Mouse (Mus musculus): ENCODE measurements around the gene Lmna.
A peak's percentile ranks its signal among the peaks of the same experiment; 100 is the strongest.

Gene Lmna

GRCm38 (mm10) chr3:88520078-88520477, 10.3 kb upstream of the Lmna start:
- DNase-seq = no peak

- no peak for DNase-seq
Measured at GRCm38 (mm10) chr3:88518411-88518810, 8.7 kb upstream of the Lmna start.

GRCm38 (mm10) chr3:88516407-88516806, 6.7 kb upstream of the Lmna start:
- DNase-seq = no peak

- DNase-seq = no peak
Measured at GRCm38 (mm10) chr3:88515095-88515386, 5.3 kb upstream of the Lmna start.

- DNase-seq = no peak
Measured at GRCm38 (mm10) chr3:88514231-88515094, 4.7 kb upstream of the Lmna start.

GRCm38 (mm10) chr3:88513546-88514115, 3.9 kb upstream of the Lmna start:
- no peak for DNase-seq

GRCm38 (mm10) chr3:88512896-88513545, 3.3 kb upstream of the Lmna start:
- DNase-seq = no peak

GRCm38 (mm10) chr3:88512141-88512895, 2.6 kb upstream of the Lmna start:
- no peak for DNase-seq

GRCm38 (mm10) chr3:88511559-88511958, 1.8 kb upstream of the Lmna start:
- no peak for DNase-seq

GRCm38 (mm10) chr3:88510421-88511289, 899 bp upstream of the Lmna start:
- DNase-seq = no peak

GRCm38 (mm10) chr3:88509250-88509649, 506 bp downstream of the Lmna start:
- no peak for DNase-seq

GRCm38 (mm10) chr3:88505765-88506164, 4.0 kb downstream of the Lmna start:
- no peak for DNase-seq

- DNase-seq = no peak
Measured at GRCm38 (mm10) chr3:88505081-88505480, 4.7 kb downstream of the Lmna start.

- no peak for DNase-seq
Measured at GRCm38 (mm10) chr3:88503881-88504746, 5.6 kb downstream of the Lmna start.

- no peak for DNase-seq
Measured at GRCm38 (mm10) chr3:88503505-88503863, 6.3 kb downstream of the Lmna start.

- DNase-seq = peak; percentile 95
Measured at GRCm38 (mm10) chr3:88502641-88503504, 6.9 kb downstream of the Lmna start.

GRCm38 (mm10) chr3:88502031-88502571, 7.7 kb downstream of the Lmna start:
- peak; percentile 69 for DNase-seq

GRCm38 (mm10) chr3:88501366-88502030, 8.3 kb downstream of the Lmna start:
- DNase-seq = no peak

- DNase-seq = no peak
Measured at GRCm38 (mm10) chr3:88500655-88501365, 8.9 kb downstream of the Lmna start.

Measured in cerebellum, adult 9-10 months (tissue).